8 mouse cellular contexts compared by ENCODE assay signal in the genomic region with DNA sequence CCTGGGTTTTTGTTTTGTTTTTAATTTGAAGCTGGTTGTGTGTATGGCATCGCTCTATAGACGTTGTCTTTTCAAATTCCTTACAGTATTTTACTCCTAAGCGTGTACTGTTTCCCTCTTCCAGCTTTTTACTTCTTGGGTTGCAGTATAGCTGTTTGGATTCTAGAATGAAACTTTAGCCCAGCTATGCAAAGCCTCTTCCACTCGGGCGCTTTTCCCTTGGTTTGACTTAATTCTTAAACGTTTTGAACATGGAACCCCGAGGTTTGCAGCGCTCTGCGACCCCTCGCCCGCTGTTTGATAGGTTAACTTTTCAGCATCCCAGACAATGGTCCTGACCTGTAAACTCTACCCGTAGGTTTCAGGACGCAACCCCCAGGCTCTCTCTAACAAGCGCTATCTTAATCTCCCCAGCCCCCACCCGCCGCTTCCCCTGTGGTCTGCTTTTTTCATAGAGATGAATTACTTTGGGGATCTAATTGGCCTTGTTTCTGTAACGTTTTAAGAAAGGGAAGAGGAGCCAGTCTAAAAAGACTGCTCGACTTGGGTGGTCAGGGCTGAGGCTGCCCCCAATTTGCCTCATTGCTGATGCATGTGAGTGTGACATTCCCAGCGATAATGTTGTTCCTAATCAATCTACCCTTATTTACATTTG. TPM values are rescaled to one million over a fixed set of nuclear protein-coding genes. Genes with fewer than 3 reads are reported as not detected.
DNase-seq lines count a peak whose midpoint lies in the region; ATAC-seq and TF ChIP-seq lines count a peak whose summit lies in the region.

No protein-coding gene starts in this region.

- ATAC-seq in erythroblast, adult 5-6 weeks (replicated peaks; ENCODE audit: low FRiP score, poor library complexity, severe bottlenecking) = no peak
- no peak for ATAC-seq in forebrain, embryonic 13.5 days
- ATAC-seq in liver, embryonic 15.5 days (ENCODE audit: insufficient read depth) = no peak

- H3K4me2 ChIP-seq in CH12.LX (ENCODE audit: insufficient read depth, low read depth, poor library complexity, severe bottlenecking) = peak overlapping the region; percentile 70
- H3K4me2 ChIP-seq in forebrain, embryonic 13.5 days = peak overlapping the region; percentile 99
- peak overlapping the region; percentile 99 for H3K4me2 ChIP-seq in liver, embryonic 15.5 days

- no peak for TF ChIP-seq CTCF in CH12.LX (conservative IDR thresholded peaks at IDR 0.05 in 1 of 2, IDR thresholded peaks at IDR 0.05 in 1 of 2; ENCODE audit: low read depth in 2 of 2, low read length in 2 of 2)

- H3K9ac ChIP-seq in CH12.LX (ENCODE audit: insufficient read depth, low read depth) = 0 out of 2 replicates have a peak overlapping the region, but pooled peaks have one; percentile 68
- H3K9ac ChIP-seq in forebrain, embryonic 13.5 days = no peak overlapping the region
- H3K9ac ChIP-seq in liver, embryonic 15.5 days = 0 out of 2 replicates have a peak overlapping the region, but pooled peaks have one; percentile 62

- H3K27me3 ChIP-seq in erythroblast, embryonic 14.5 days (ENCODE audit: control insufficient read depth) = peaks cover 59% of the 10 kb centered on the region
- peaks cover 47% of the 10 kb centered on the region for H3K27me3 ChIP-seq in CH12.LX (replicated peaks)
- H3K27me3 ChIP-seq in forebrain, embryonic 13.5 days = peaks cover 51% of the 10 kb centered on the region
- peaks cover 59% of the 10 kb centered on the region for H3K27me3 ChIP-seq in liver, embryonic 15.5 days

- TF ChIP-seq POLR2A in CH12.LX (IDR thresholded peaks at IDR 0.05; ENCODE audit: low read depth, low read length) = no peak

- TF ChIP-seq EP300 in CH12.LX (IDR thresholded peaks at IDR 0.05; ENCODE audit: low read length) = no peak

- H3K4me1 ChIP-seq in erythroblast, embryonic 14.5 days (ENCODE audit: control insufficient read depth) = peaks cover 42% of the 10 kb centered on the region
- peaks cover 3 to 25% of the 10 kb centered on the region in 2 experiments for H3K4me1 ChIP-seq in CH12.LX (ENCODE audit: control insufficient read depth in 1 of 2, insufficient read depth in 2 of 2)
- peaks cover 66% of the 10 kb centered on the region for H3K4me1 ChIP-seq in forebrain, embryonic 13.5 days
- H3K4me1 ChIP-seq in liver, embryonic 15.5 days (replicated peaks) = peaks cover 46% of the 10 kb centered on the region

- no peak overlapping the region for H3K27ac ChIP-seq in CH12.LX (ENCODE audit: insufficient read depth, low read depth)
- peak overlapping the region; percentile 21; the same call in 1 of the 2 replicates for H3K27ac ChIP-seq in forebrain, embryonic 13.5 days
- H3K27ac ChIP-seq in liver, embryonic 15.5 days (replicated peaks) = no peak overlapping the region

- TF ChIP-seq RAD21 in CH12.LX (IDR thresholded peaks at IDR 0.05; ENCODE audit: low read depth, low read length) = no peak

- H3K36me3 ChIP-seq in erythroblast, embryonic 14.5 days (ENCODE audit: control insufficient read depth) = no peaks in the 10 kb centered on the region
- no peaks in the 10 kb centered on the region for H3K36me3 ChIP-seq in CH12.LX (replicated peaks in 1 of 2; ENCODE audit: control insufficient read depth in 1 of 2, insufficient read depth in 1 of 2, low read length in 1 of 2)
- no peaks in the 10 kb centered on the region for H3K36me3 ChIP-seq in forebrain, embryonic 13.5 days (ENCODE audit: poor library complexity, severe bottlenecking)
- H3K36me3 ChIP-seq in liver, embryonic 15.5 days (replicated peaks) = no peaks in the 10 kb centered on the region

- H3K4me3 ChIP-seq in erythroblast, embryonic 14.5 days (replicated peaks) = peak overlapping the region; percentile 100
- no peak overlapping the region for H3K4me3 ChIP-seq in CH12.LX (replicated peaks in 1 of 3; ENCODE audit: low read depth in 2 of 3, low read length in 2 of 3, poor library complexity in 1 of 3)
- peak overlapping the region; percentile 93 for H3K4me3 ChIP-seq in forebrain, embryonic 13.5 days
- peak overlapping the region; percentile 92 for H3K4me3 ChIP-seq in liver, embryonic 15.5 days (replicated peaks)

- H3K79me2 ChIP-seq in CH12.LX (replicated peaks; ENCODE audit: control insufficient read depth, extremely low read depth, insufficient read depth, poor library complexity, severe bottlenecking) = peaks cover 8% of the 10 kb centered on the region

- DNase-seq in CH12.LX (ENCODE audit: extremely low read depth) = no peak
- no peak for DNase-seq in urinary bladder, postnatal 4 days (ENCODE audit: low spot score in 2 of 2)
- no peak for DNase-seq in ovary, postnatal 36 days (ENCODE audit: low spot score)
- DNase-seq in thymus, postnatal 0 days (ENCODE audit: low spot score) = no peak

- in situ Hi-C loops in CH12.LX (cut with MboI; ENCODE audit: low pct_ligation_motif_present, low pct_unique_long_range_greater_than_20kb, low sequenced_read_pairs) = loop anchor here (25.0 kb wide), 1 partner anchor 243 kb away; a partner anchor contains a TSS

- WGBS in forebrain, embryonic 13.5 days = under 1% methylated on average over 19 of the region's 19 CpGs
- WGBS in liver, embryonic 15.5 days (ENCODE audit: insufficient replicate concordance) = 9% methylated on average over 19 of the region's 19 CpGs

- dilution Hi-C loops in CH12.LX (cut with MboI; ENCODE audit: extremely low pct_ligation_motif_present, extremely low pct_unique_long_range_greater_than_20kb, low sequenced_read_pairs) = no loop called here

- peaks cover 7% of the 10 kb centered on the region; the same call in 1 of the 2 replicates for H3K9me3 ChIP-seq in erythroblast, embryonic 14.5 days (ENCODE audit: control insufficient read depth, low read length)
- H3K9me3 ChIP-seq in CH12.LX (replicated peaks; ENCODE audit: low read length) = no peaks in the 10 kb centered on the region
- H3K9me3 ChIP-seq in forebrain, embryonic 13.5 days (replicated peaks) = no peaks in the 10 kb centered on the region
- H3K9me3 ChIP-seq in liver, embryonic 15.5 days (replicated peaks) = no peaks in the 10 kb centered on the region

TF ChIP-seq in CH12.LX, 34 proteins besides CTCF, POLR2A, EP300 and RAD21:
- TF ChIP-seq ZC3H11A (IDR thresholded peaks at IDR 0.05; ENCODE audit: low read depth, low read length) = no peak
TF ChIP-seq in CH12.LX: peak in this region for 0.

RNA-seq across cellular contexts. Expression of a gene that starts 4.5 kb away (rescaled TPM):
- polyA plus RNA-seq in erythroblast, embryonic 14.5 days (2012) = 0.26 and 0.93 TPM in 2 replicates
- total RNA-seq in erythroblast, adult 5-6 weeks (2015; ENCODE audit: low replicate concordance) = 2.5 and 4.8 TPM in 2 replicates
- total RNA-seq in erythroblast, adult 5-6 weeks (2017; ENCODE audit: low replicate concordance) = 1.5 and 2.5 TPM in 2 replicates
- total RNA-seq in CH12.LX (2012; rRNA removed) (7.4 and 8.2 TPM in 2 replicates), CH12.LX (2014; rRNA removed) (5.2 and 6.2 TPM in 2 replicates)
- polyA plus RNA-seq in CH12.LX (2012; ENCODE audit: insufficient read length, low read depth) = 14.9 and 15.5 TPM in 2 replicates
- 11.3 and 16.0 TPM in 2 replicates for polyA plus RNA-seq in forebrain, embryonic 13.5 days (2015; fragmentation: Nextera tagmentation; extraction: Ambion mirVana)
- polyA plus RNA-seq in liver, embryonic 15.5 days (2015; fragmentation: Nextera tagmentation; extraction: Ambion mirVana) = 3.1 TPM in 2 replicates
- polyA plus RNA-seq in thymus, postnatal 0 days (2015; fragmentation: Nextera tagmentation; extraction: Ambion mirVana) = 6.4 and 6.7 TPM in 2 replicates

Comparison
In these comparisons a context has a peak if more than half of its experiments do, and no peak if none do; other contexts are left out.
1. H3K4me3 ChIP-seq: peak in erythroblast, embryonic 14.5 days (single experiment), forebrain, embryonic 13.5 days (single experiment) and liver, embryonic 15.5 days (single experiment); none in CH12.LX (0 of 3).
2. Peak in every context shown above with its lines, with median percentiles within 50 percentile points of each other: H3K4me2 ChIP-seq.